ENCODE assay signal across 10 mouse cellular contexts in the genomic region with DNA sequence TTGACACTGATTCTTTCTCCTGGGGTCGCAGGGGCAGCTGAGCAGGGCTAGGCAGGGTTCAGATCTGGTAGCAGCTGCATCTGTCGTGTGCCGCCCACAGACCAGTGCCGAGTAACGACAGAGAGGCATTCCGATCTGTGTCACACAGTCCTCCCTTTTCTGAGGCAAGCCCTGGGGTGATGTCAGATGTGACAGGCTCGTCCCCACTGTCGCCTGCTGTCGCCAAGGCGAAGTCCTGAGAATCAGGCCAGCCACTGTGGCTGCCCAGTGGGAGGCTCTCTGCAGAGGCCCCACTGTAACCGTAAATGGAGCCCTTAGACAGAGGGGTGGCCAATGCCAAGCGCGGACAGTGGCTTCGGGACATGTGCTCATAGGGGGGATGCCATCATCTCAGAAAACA.
DNase-seq lines count a peak whose midpoint lies in the region; ATAC-seq and TF ChIP-seq lines count a peak whose summit lies in the region.
"Had no signal": no experiment of that assay in that cellular context is flagged by ENCODE, and none has a peak within 500 bp of the region (broad histone marks: within the 10 kb centered on the region; RNA-seq: fewer than 3 reads in every experiment).

No protein-coding gene starts in this region.

- H3K9ac ChIP-seq in heart, embryonic 14.5 days (ENCODE audit: low read length) = peak overlapping the region; percentile 3; the same call in 1 of the 2 replicates
- H3K9ac ChIP-seq in hindbrain, embryonic 16.5 days (ENCODE audit: low read depth, low read length) = no peak overlapping the region
- H3K9ac ChIP-seq in midbrain, postnatal 0 days (replicated peaks; ENCODE audit: low read length, poor library complexity, severe bottlenecking) = no peak overlapping the region
- H3K9ac ChIP-seq: intestine, embryonic 15.5 days; liver, embryonic 12.5 days had no signal

- no peak overlapping the region for H3K27ac ChIP-seq in heart, embryonic 14.5 days (replicated peaks in 1 of 2; ENCODE audit: control insufficient read depth in 1 of 2, insufficient read depth in 1 of 2, low read depth in 2 of 2, low read length in 2 of 2)
- no peak overlapping the region for H3K27ac ChIP-seq in hindbrain, embryonic 16.5 days (ENCODE audit: low read depth, low read length)
- H3K27ac ChIP-seq in midbrain, postnatal 0 days (ENCODE audit: low read depth, low read length) = no peak overlapping the region
- H3K27ac ChIP-seq: intestine, embryonic 15.5 days; liver, embryonic 12.5 days had no signal

- H3K27me3 ChIP-seq in heart, embryonic 14.5 days (ENCODE audit: control insufficient read depth, insufficient read depth, low read length) = no peaks in the 10 kb centered on the region
- H3K27me3 ChIP-seq in hindbrain, embryonic 16.5 days (replicated peaks; ENCODE audit: control insufficient read depth, insufficient read depth, low read length) = peaks cover 4% of the 10 kb centered on the region; the same call in 1 of the 2 replicates
- no peaks in the 10 kb centered on the region for H3K27me3 ChIP-seq in midbrain, postnatal 0 days (ENCODE audit: insufficient read depth, low read length)
- H3K27me3 ChIP-seq: intestine, embryonic 15.5 days; liver, embryonic 12.5 days had no signal

- intact Hi-C loops in heart, postnatal 10 days (cut with DNase I) = no loop called here

- no peak for DNase-seq in heart, adult 8-10 months (ENCODE audit: low spot score)
- DNase-seq in cerebellum, postnatal 10 days = peak; percentile 51 to 68
- DNase-seq in midbrain, postnatal 0 days (ENCODE audit: low spot score) = peak; percentile 69
- no peak for DNase-seq in heart, postnatal 10 days
- DNase-seq in ovary, adult 18-20 months (ENCODE audit: low spot score) = no peak

- H3K4me2 ChIP-seq in heart, embryonic 14.5 days (ENCODE audit: low read length) = no peak overlapping the region
- no peak overlapping the region for H3K4me2 ChIP-seq in hindbrain, embryonic 16.5 days (ENCODE audit: low read length)
- no peak overlapping the region for H3K4me2 ChIP-seq in midbrain, postnatal 0 days (ENCODE audit: low read depth, low read length, poor library complexity, severe bottlenecking)
- H3K4me2 ChIP-seq: intestine, embryonic 15.5 days; liver, embryonic 12.5 days had no signal

- ATAC-seq in heart, embryonic 14.5 days (ENCODE audit: insufficient number of reproducible peaks, insufficient read depth, low FRiP score, low read depth) = no peak
- ATAC-seq in hindbrain, embryonic 16.5 days = peak; percentile 74
- peak; percentile 65 for ATAC-seq in midbrain, postnatal 0 days (ENCODE audit: low FRiP score)
- ATAC-seq in megakaryocyte progenitor cell, adult 5-6 weeks (replicated peaks; ENCODE audit: poor library complexity) = no peak
- ATAC-seq: intestine, embryonic 15.5 days; liver, embryonic 12.5 days had no signal

- no peaks in the 10 kb centered on the region for H3K9me3 ChIP-seq in heart, embryonic 14.5 days (ENCODE audit: control insufficient read depth, low read length)
- no peaks in the 10 kb centered on the region for H3K9me3 ChIP-seq in hindbrain, embryonic 16.5 days (ENCODE audit: control insufficient read depth, low read length)
- H3K9me3 ChIP-seq in midbrain, postnatal 0 days (ENCODE audit: low read length) = no peaks in the 10 kb centered on the region
- H3K9me3 ChIP-seq: intestine, embryonic 15.5 days; liver, embryonic 12.5 days had no signal

- WGBS in heart, embryonic 14.5 days = 42% methylated on average over 14 of the region's 14 CpGs
- WGBS in hindbrain, embryonic 16.5 days = 23% methylated on average over 14 of the region's 14 CpGs
- WGBS in midbrain, postnatal 0 days = 41% methylated on average over 14 of the region's 14 CpGs

- H3K4me1 ChIP-seq in heart, embryonic 14.5 days (ENCODE audit: control insufficient read depth in 2 of 2, insufficient read depth in 2 of 2, low read length in 2 of 2) = peaks cover 3% of the 10 kb centered on the region in 2 experiments; a peak in 2 of 4 replicates
- peaks cover 3% of the 10 kb centered on the region; the same call in 1 of the 2 replicates for H3K4me1 ChIP-seq in hindbrain, embryonic 16.5 days (ENCODE audit: control insufficient read depth, insufficient read depth, low read depth, low read length)
- H3K4me1 ChIP-seq in midbrain, postnatal 0 days (ENCODE audit: insufficient read depth, low read length) = no peaks in the 10 kb centered on the region
- H3K4me1 ChIP-seq: intestine, embryonic 15.5 days; liver, embryonic 12.5 days had no signal

- no peak overlapping the region for H3K4me3 ChIP-seq in heart, embryonic 14.5 days (ENCODE audit: control insufficient read depth in 1 of 2, insufficient read depth in 1 of 2, low read depth in 1 of 2, low read length in 2 of 2)
- H3K4me3 ChIP-seq in hindbrain, embryonic 16.5 days (ENCODE audit: low read length) = no peak overlapping the region
- no peak overlapping the region for H3K4me3 ChIP-seq in midbrain, postnatal 0 days (ENCODE audit: low read depth, low read length)
- H3K4me3 ChIP-seq: intestine, embryonic 15.5 days; liver, embryonic 12.5 days had no signal

- TF ChIP-seq CTCF in midbrain, postnatal 0 days (IDR thresholded peaks at IDR 0.05) = no peak

- H3K36me3 ChIP-seq in heart, embryonic 14.5 days (ENCODE audit: control insufficient read depth, insufficient read depth, low read length) = no peaks in the 10 kb centered on the region
- no peaks in the 10 kb centered on the region for H3K36me3 ChIP-seq in hindbrain, embryonic 16.5 days (ENCODE audit: control insufficient read depth, insufficient read depth, low read length)
- peaks cover 5% of the 10 kb centered on the region; the same call in 1 of the 2 replicates for H3K36me3 ChIP-seq in midbrain, postnatal 0 days (ENCODE audit: insufficient read depth, low read length)
- H3K36me3 ChIP-seq: intestine, embryonic 15.5 days; liver, embryonic 12.5 days had no signal

Comparison
In these comparisons a context has a peak if more than half of its experiments do, and no peak if none do; other contexts are left out.
1. ATAC-seq: peak in hindbrain, embryonic 16.5 days (single experiment) and midbrain, postnatal 0 days (single experiment); none in heart, embryonic 14.5 days (single experiment) and megakaryocyte progenitor cell, adult 5-6 weeks (single experiment).
2. DNase-seq: peak in cerebellum, postnatal 10 days (2 of 2) and midbrain, postnatal 0 days (single experiment); none in heart, adult 8-10 months (single experiment), heart, postnatal 10 days (0 of 2) and ovary, adult 18-20 months (single experiment).